Mouse (Mus musculus) intestine, embryonic 14.5 days (tissue): ENCODE results near the gene Cyp2j6. TPM values are rescaled to one million over a fixed set of nuclear protein-coding genes. Genes with fewer than 3 reads are reported as not detected.

Source experiments
- ATAC-seq: fragments of 200-750 bp; cut with Nextera tagmentation; replicated peaks from 2 replicates; pipeline ENCODE4 v1.8.0; 2017; ENCODE audit warnings: low read depth, moderate number of reproducible peaks, moderate TSS enrichment, moderate library complexity; ENCODE audit not compliant: low FRiP score, low TSS enrichment
- DNase-seq: peaks from one replicate; pipeline ENCODE4 v3.0.0-alpha.2; 2018; ENCODE audit warnings: low spot score
- H3K27ac ChIP-seq: fragments of 300-500 bp; sonication (generic); 2 replicates; pipeline ENCODE4 v1.5.1; 2014; ENCODE audit warnings: low read depth, mild to moderate bottlenecking, control low read depth
- H3K27me3 ChIP-seq: fragments of 300-500 bp; sonication (generic); replicated peaks from 2 replicates; pipeline ENCODE4 v1.6.1; 2014; ENCODE audit warnings: low read length, control low read depth; ENCODE audit not compliant: control insufficient read depth, insufficient read depth
- H3K36me3 ChIP-seq: fragments of 300-500 bp; sonication (generic); 2 replicates; pipeline ENCODE4 v1.6.1; 2014; ENCODE audit warnings: low read length, control low read depth; ENCODE audit not compliant: control insufficient read depth, insufficient read depth
- H3K4me1 ChIP-seq: fragments of 300-500 bp; sonication (generic); replicated peaks from 2 replicates; pipeline ENCODE4 v1.6.1; 2014; ENCODE audit warnings: low read length, control low read depth, mixed read lengths; ENCODE audit not compliant: control insufficient read depth, insufficient read depth
- H3K4me2 ChIP-seq: fragments of 300-500 bp; sonication (generic); 2 replicates; pipeline ENCODE4 v1.6.1; 2014; ENCODE audit warnings: low read length
- H3K4me3 ChIP-seq: fragments of 300-500 bp; sonication (generic); 2 replicates; pipeline ENCODE4 v1.5.1; 2014; ENCODE audit warnings: low read depth, low read length, control low read depth, mixed read lengths
- H3K9ac ChIP-seq: fragments of 300-500 bp; sonication (generic); 2 replicates; pipeline ENCODE4 v1.6.1; 2014; ENCODE audit warnings: mild to moderate bottlenecking, low read length
- H3K9me3 ChIP-seq: fragments of 300-500 bp; sonication (generic); 2 replicates; pipeline ENCODE4 v1.6.1; 2016; ENCODE audit warnings: low read length, control low read depth; ENCODE audit not compliant: control insufficient read depth
- WGBS: fragments of 180-500 bp; shearing (Covaris S2); extraction: QIAGEN DNeasy Blood & Tissue Kit; methylation state at CpG from one replicate; pipeline ENCODE4 v1.1.7; 2014; 5-methylcytosine and 5-hydroxymethylcytosine counted together
- polyA plus RNA-seq: library from polyadenylated mRNA; unstranded; fragments of >200 nt; fragmentation: Nextera tagmentation; extraction: Ambion mirVana; gene quantifications from 2 replicates; pipeline ENCODE4 v1.2.1, GENCODE M21; 2014

Cyp2j6 gene
- polyA plus RNA-seq, 1 experiment from 2014 or later, result 10.7 TPM

- WGBS, result 92% methylated on average over 1 of the region's 1 CpGs
- no peaks in the 10 kb centered on the region for H3K27me3 ChIP-seq
- ATAC-seq (no peak), DNase-seq (no peak)
- no peaks in the 10 kb centered on the region for H3K36me3 ChIP-seq
- no peaks in the 10 kb centered on the region for H3K4me1 ChIP-seq
- no peak overlapping the region for H3K4me3 ChIP-seq
- no peak overlapping the region for H3K4me2 ChIP-seq
- H3K9me3 ChIP-seq, result no peaks in the 10 kb centered on the region
- H3K27ac ChIP-seq, result no peak overlapping the region
- H3K9ac ChIP-seq, result no peak overlapping the region
Measured at GRCm38 (mm10) chr4:96560464-96560863, 7.0 kb upstream of the Cyp2j6 start.

- H3K4me1 ChIP-seq, result no peaks in the 10 kb centered on the region
- WGBS, result 93% methylated on average over 1 of the region's 1 CpGs
- DNase-seq, result no peak
- H3K36me3 ChIP-seq, result no peaks in the 10 kb centered on the region
- H3K4me3 ChIP-seq, result no peak overlapping the region
- H3K4me2 ChIP-seq, result no peak overlapping the region
- no peaks in the 10 kb centered on the region for H3K27me3 ChIP-seq
- H3K27ac ChIP-seq, result no peak overlapping the region
- no peaks in the 10 kb centered on the region for H3K9me3 ChIP-seq
- H3K9ac ChIP-seq, result no peak overlapping the region
- ATAC-seq, result no peak
Measured at GRCm38 (mm10) chr4:96559781-96560180, 6.3 kb upstream of the Cyp2j6 start.

- Histone ChIP-seq H3K27me3 (no peaks in the 10 kb centered on the region), H3K9ac (no peak overlapping the region), H3K27ac (no peak overlapping the region), H3K36me3 (no peaks in the 10 kb centered on the region), H3K4me1 (no peaks in the 10 kb centered on the region; the same call in 1 of the 2 replicates), H3K4me2 (peak overlapping the region; percentile 75; the same call in 1 of the 2 replicates), H3K4me3 (no peak overlapping the region), H3K9me3 (no peaks in the 10 kb centered on the region)
- DNase-seq (no peak), ATAC-seq (no peak)
- WGBS, result 87% methylated on average over 3 of the region's 3 CpGs
Measured at GRCm38 (mm10) chr4:96551619-96552018, 1.8 kb downstream of the Cyp2j6 start.

- no peak for DNase-seq
- Histone ChIP-seq H3K4me3 (no peak overlapping the region), H3K4me2 (no peak overlapping the region), H3K9ac (no peak overlapping the region), H3K4me1 (no peaks in the 10 kb centered on the region), H3K36me3 (no peaks in the 10 kb centered on the region), H3K27me3 (no peaks in the 10 kb centered on the region), H3K9me3 (no peaks in the 10 kb centered on the region), H3K27ac (no peak overlapping the region)
- ATAC-seq, result no peak
- 63% methylated on average over 1 of the region's 1 CpGs for WGBS
Measured at GRCm38 (mm10) chr4:96545976-96546375, 7.5 kb downstream of the Cyp2j6 start.

GRCm38 (mm10) chr4:96525772-96526171, 27.7 kb downstream of the Cyp2j6 start:
- WGBS, result 20% methylated on average over 1 of the region's 1 CpGs
- H3K27me3 ChIP-seq, result no peaks in the 10 kb centered on the region
- no peaks in the 10 kb centered on the region for H3K4me1 ChIP-seq
- no peak overlapping the region for H3K4me2 ChIP-seq
- H3K4me3 ChIP-seq, result no peak overlapping the region
- no peak overlapping the region for H3K9ac ChIP-seq
- no peaks in the 10 kb centered on the region for H3K9me3 ChIP-seq
- DNase-seq (no peak), ATAC-seq (no peak)
- 0 out of 2 replicates have a peak, but pooled peaks cover 3% of the 10 kb centered on the region for H3K36me3 ChIP-seq
- no peak overlapping the region for H3K27ac ChIP-seq

- H3K4me3 ChIP-seq, result no peak overlapping the region
- no peaks in the 10 kb centered on the region for H3K27me3 ChIP-seq
- no peak overlapping the region for H3K27ac ChIP-seq
- WGBS, result 85% methylated on average over 2 of the region's 2 CpGs
- ATAC-seq (no peak), DNase-seq (no peak)
- no peak overlapping the region for H3K4me2 ChIP-seq
- no peak overlapping the region for H3K9ac ChIP-seq
- H3K4me1 ChIP-seq, result no peaks in the 10 kb centered on the region
- no peaks in the 10 kb centered on the region for H3K9me3 ChIP-seq
- H3K36me3 ChIP-seq, result 0 out of 2 replicates have a peak, but pooled peaks cover 3% of the 10 kb centered on the region
Measured at GRCm38 (mm10) chr4:96522256-96522655, 31.2 kb downstream of the Cyp2j6 start.

GRCm38 (mm10) chr4:96510083-96510482, 43.4 kb downstream of the Cyp2j6 start:
- no peaks in the 10 kb centered on the region for H3K9me3 ChIP-seq
- H3K4me3 ChIP-seq, result no peak overlapping the region
- no peaks in the 10 kb centered on the region for H3K4me1 ChIP-seq
- H3K27ac ChIP-seq, result no peak overlapping the region
- 79% methylated on average over 3 of the region's 3 CpGs for WGBS
- DNase-seq (no peak), ATAC-seq (no peak)
- no peak overlapping the region for H3K4me2 ChIP-seq
- no peaks in the 10 kb centered on the region for H3K36me3 ChIP-seq
- no peak overlapping the region for H3K9ac ChIP-seq
- no peaks in the 10 kb centered on the region for H3K27me3 ChIP-seq

- WGBS, result 78% methylated on average over 1 of the region's 1 CpGs
- Histone ChIP-seq H3K27ac (no peak within 1 kb of the TSS), H3K4me3 (no peak within 1 kb of the TSS), H3K9me3 (no peaks in the 10 kb centered on the region), H3K27me3 (no peaks in the 10 kb centered on the region), H3K9ac (no peak within 1 kb of the TSS), H3K4me2 (no peak within 1 kb of the TSS), H3K4me1 (no peaks in the 10 kb centered on the region), H3K36me3 (no peaks in the 10 kb centered on the region)
- ATAC-seq (no peak), DNase-seq (no peak)
Measured at GRCm38 (mm10) chr4:96507286-96507685, 46.2 kb downstream of the Cyp2j6 start, which contains the start of gene Cyp2j8. Gene Cyp2j8, minus strand, starts transcription at chr4:96507386.
